Mouse (Mus musculus) leukemia stem cell, adult 10-12 weeks (primary cell): ENCODE data around the gene Mcpt8. TPM values are rescaled to one million over a fixed set of nuclear protein-coding genes. Genes with fewer than 3 reads are reported as not detected.

Experiments used
- polyA plus RNA-seq: library from polyadenylated mRNA; stranded (reverse); fragments of >175 nt; gene quantifications from 2 replicates; pipeline ENCODE4 v1.2.3, GENCODE M21; 2012; ENCODE audit warnings: low replicate concordance

Gene Mcpt8
- polyA plus RNA-seq: 0.30 and 0.51 TPM in 2 replicates

GRCm38 (mm10) chr14:56085167-56085566 lies at the start of gene Mcpt8:
Gene Mcpt8, minus strand, starts transcription at chr14:56085273.

GRCm38 (mm10) chr14:56132508-56132907 lies 47.4 kb upstream of the Mcpt8 start, which contains the start of gene Gzmd:
Gene Gzmd, minus strand, starts transcription at chr14:56132608.

DNA sequence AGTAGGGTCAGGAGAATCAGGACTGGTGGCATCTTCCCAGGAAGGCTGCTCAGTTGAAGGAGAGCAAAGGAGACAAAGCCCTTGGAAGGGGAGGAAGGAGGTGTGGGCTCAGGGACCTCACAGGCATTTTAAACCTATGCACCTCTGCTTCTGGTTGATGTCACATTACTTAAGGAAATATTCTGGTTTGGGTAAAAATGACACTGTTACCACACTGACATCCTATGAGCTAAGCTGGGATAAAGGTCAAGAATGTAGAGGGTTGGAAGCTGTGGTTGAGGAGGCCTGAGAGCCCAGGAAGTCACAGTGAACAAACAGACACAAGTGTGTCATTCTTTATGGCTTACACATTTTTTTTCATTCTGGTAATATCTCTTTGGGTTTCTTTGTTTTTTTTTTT lies 35.5 kb upstream of the Mcpt8 start, which contains the start of gene Gzme:
Gene Gzme, minus strand, starts transcription at position 101 of the 400 bp plus-strand sequence.

DNA sequence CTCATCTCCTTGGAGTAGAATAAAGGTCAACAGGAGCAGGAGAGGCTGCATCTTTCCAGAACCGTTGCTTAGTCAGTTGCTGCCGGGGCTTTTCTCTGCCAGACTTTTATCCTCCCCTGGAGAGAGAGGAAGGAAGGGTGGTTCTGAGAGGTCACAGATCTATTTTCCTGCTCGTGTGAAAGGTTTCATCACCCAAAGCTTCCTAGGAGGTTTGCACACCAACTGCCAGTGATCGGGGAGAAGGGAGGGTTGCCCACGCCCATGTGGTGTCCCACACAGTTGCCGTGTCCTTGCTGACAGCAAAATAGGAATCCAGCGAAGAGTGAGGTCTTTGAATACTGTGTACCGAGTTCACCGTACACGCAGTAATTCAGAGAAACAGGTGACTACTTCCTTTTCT lies 17.3 kb upstream of the Mcpt8 start, which contains the start of gene Ctsg:
Gene Ctsg, minus strand, starts transcription at position 189 of the 400 bp plus-strand sequence.

GRCm38 (mm10) chr14:56062213-56062612 lies 22.9 kb downstream of the Mcpt8 start, which contains the start of gene Mcpt4:
Gene Mcpt4, minus strand, starts transcription at chr14:56062313.

DNA sequence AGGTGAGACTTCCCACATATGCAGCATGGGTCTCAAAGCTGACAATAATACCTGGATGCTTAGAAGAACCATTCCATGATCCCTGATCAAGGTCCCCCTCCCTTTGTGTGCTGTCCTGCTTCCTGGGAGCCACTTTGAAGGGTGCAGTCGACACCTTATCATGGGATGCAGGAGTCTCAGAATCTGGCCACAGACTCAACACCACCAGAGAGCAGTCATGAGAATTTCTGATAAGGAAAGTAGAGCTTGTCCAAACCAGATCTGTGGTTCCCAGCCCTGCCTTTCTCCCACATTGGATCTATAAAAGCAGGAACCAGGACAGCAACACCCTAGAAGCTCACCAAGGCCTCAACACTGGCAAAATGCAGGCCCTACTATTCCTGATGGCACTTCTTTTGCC lies 43.3 kb downstream of the Mcpt8 start, which contains the start of gene Mcpt2:
Gene Mcpt2, plus strand, starts transcription at position 250 of the 400 bp plus-strand sequence.

Other genes starting within 250 kb of the Mcpt8 start
- 0.07 and 0.18 TPM in 2 replicates for gene Nynrin, start 231.3 kb downstream of the Mcpt8 start, polyA plus RNA-seq
- not detected in 2 replicates for gene Cbln3, start 200.9 kb downstream of the Mcpt8 start, polyA plus RNA-seq
- 8.0 and 11.3 TPM in 2 replicates for gene Khnyn, start 200.3 kb downstream of the Mcpt8 start, polyA plus RNA-seq
- 7.5 and 10.8 TPM in 2 replicates for gene Sdr39u1, start 185.0 kb downstream of the Mcpt8 start, polyA plus RNA-seq
- 0.23 and 0.34 TPM in 2 replicates for gene Cma1, start 140.6 kb downstream of the Mcpt8 start, polyA plus RNA-seq
- gene Cma2, start 134.3 kb downstream of the Mcpt8 start, polyA plus RNA-seq: not detected in 2 replicates
- 0.35 TPM in 1 of 2 replicates, not detected in the other for gene Mcpt1, start 67.3 kb downstream of the Mcpt8 start, polyA plus RNA-seq
- not detected in 2 replicates for gene Mcpt9, start 54.8 kb downstream of the Mcpt8 start, polyA plus RNA-seq
- gene Mcpt2, start 43.2 kb downstream of the Mcpt8 start, polyA plus RNA-seq: not detected in 2 replicates
- gene Mcpt4, start 23.0 kb downstream of the Mcpt8 start, polyA plus RNA-seq: 0.75 TPM in 1 of 2 replicates, not detected in the other
- gene Ctsg, start 17.3 kb upstream of the Mcpt8 start, polyA plus RNA-seq: 0.55 and 0.97 TPM in 2 replicates
- gene Gzme, start 35.4 kb upstream of the Mcpt8 start, polyA plus RNA-seq: not detected in 2 replicates
- not detected in 2 replicates for gene Gzmd, start 47.3 kb upstream of the Mcpt8 start, polyA plus RNA-seq
- not detected in 2 replicates for gene Gzmg, start 74.3 kb upstream of the Mcpt8 start, polyA plus RNA-seq
- not detected in 2 replicates for gene Gzmn, start 89.3 kb upstream of the Mcpt8 start, polyA plus RNA-seq
- not detected in 2 replicates for gene Gzmf, start 126.1 kb upstream of the Mcpt8 start, polyA plus RNA-seq
- gene Gzmc, start 149.4 kb upstream of the Mcpt8 start, polyA plus RNA-seq: not detected in 2 replicates
- gene Gzmb, start 177.0 kb upstream of the Mcpt8 start, polyA plus RNA-seq: 0.20 and 0.52 TPM in 2 replicates